Mouse (Mus musculus) stomach, postnatal 0 days (tissue): ENCODE measurements at regions not wholly inside any gene's neighbourhood (a gene's known extent, or its start where the extent isn't known, plus 50 kb on each side); places are given as distances from the start of the nearest gene placed in this dataset.

Experiments used
- ATAC-seq: fragments of 200-750 bp; cut with Nextera tagmentation; 2 replicates; pipeline ENCODE4 v1.8.0; 2017; ENCODE audit not compliant: low FRiP score, low TSS enrichment
- DNase-seq: peaks from one replicate; pipeline ENCODE4 v3.0.0-alpha.2; 2016; ENCODE audit warnings: low spot score
- H3K27ac ChIP-seq: fragments of 300-500 bp; sonication (generic); replicated peaks from 2 replicates; pipeline ENCODE4 v1.5.1; 2014; ENCODE audit warnings: mild to moderate bottlenecking, control low read depth
- H3K27me3 ChIP-seq: fragments of 300-500 bp; sonication (generic); 2 replicates; pipeline ENCODE4 v1.6.1; 2014; ENCODE audit warnings: low read length; ENCODE audit not compliant: control insufficient read depth, insufficient read depth
- H3K36me3 ChIP-seq: fragments of 300-500 bp; sonication (generic); 2 replicates; pipeline ENCODE4 v1.6.1; 2014; ENCODE audit warnings: low read length, mixed read lengths; ENCODE audit not compliant: control insufficient read depth, insufficient read depth
- H3K4me1 ChIP-seq: fragments of 300-500 bp; sonication (generic); replicated peaks from 2 replicates; pipeline ENCODE4 v1.6.1; 2014; ENCODE audit warnings: antibody characterized with exemption; ENCODE audit not compliant: control insufficient read depth, insufficient read depth
- H3K4me2 ChIP-seq: fragments of 300-500 bp; sonication (generic); replicated peaks from 2 replicates; pipeline ENCODE4 v1.6.1; 2014; ENCODE audit warnings: low read depth, mild to moderate bottlenecking, control low read depth, moderate library complexity
- H3K4me3 ChIP-seq: fragments of 300-500 bp; sonication (generic); 2 replicates; pipeline ENCODE4 v1.5.1; 2014; ENCODE audit warnings: low read depth, low read length, control low read depth
- H3K9ac ChIP-seq: fragments of 300-500 bp; sonication (generic); 2 replicates; pipeline ENCODE4 v1.6.1; 2014; ENCODE audit warnings: mild to moderate bottlenecking, low read length, control low read depth, mixed read lengths
- H3K9me3 ChIP-seq: fragments of 300-500 bp; sonication (generic); 2 replicates; pipeline ENCODE4 v1.6.1; 2016; ENCODE audit warnings: low read length; ENCODE audit not compliant: control insufficient read depth
- CTCF ChIP-seq: IDR thresholded peaks from 2 replicates; pipeline ENCODE4 v1.5.1; 2016; ENCODE audit warnings: antibody characterized with exemption, low read depth, mild to moderate bottlenecking, moderate library complexity
- EP300 ChIP-seq: optimal IDR thresholded peaks from 2 replicates; pipeline ENCODE3; 2016; ENCODE audit warnings: antibody characterized with exemption
- WGBS: fragments of 180-500 bp; shearing (Covaris S2); extraction: QIAGEN DNeasy Blood & Tissue Kit; methylation state at CpG from one replicate; pipeline ENCODE4 v1.1.7; 2014; 5-methylcytosine and 5-hydroxymethylcytosine counted together

DNA sequence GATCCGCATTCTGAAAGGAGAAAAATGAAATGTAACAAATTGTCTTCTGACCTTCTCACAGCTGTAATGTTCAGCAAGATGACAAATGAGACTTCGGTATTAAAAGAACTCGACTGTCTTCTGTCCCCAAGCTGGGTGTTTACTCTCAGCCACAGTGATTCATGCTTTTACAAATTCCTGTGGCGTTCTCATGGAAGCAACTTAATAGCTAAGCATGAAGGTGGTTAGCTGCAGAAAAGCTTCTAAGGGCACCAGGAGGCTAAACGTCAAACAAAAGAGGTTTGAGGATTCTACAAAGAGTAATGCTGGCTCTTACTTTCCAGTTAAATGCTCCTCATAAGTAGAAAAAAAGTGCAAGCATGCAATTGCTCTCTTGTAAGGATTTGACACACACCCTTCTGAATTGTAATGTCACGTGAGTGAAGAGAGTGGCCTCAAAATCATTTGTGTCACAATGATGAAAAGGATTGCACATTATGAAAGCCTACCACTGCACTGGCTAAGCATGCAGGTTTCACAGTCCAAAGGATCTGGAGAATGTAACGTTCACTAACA lies 543.8 kb upstream of the Negr1 start:
- Histone ChIP-seq H3K4me2 (no peak overlapping the region), H3K27ac (no peak overlapping the region), H3K27me3 (no peaks in the 10 kb centered on the region), H3K4me3 (no peak overlapping the region), H3K9me3 (no peaks in the 10 kb centered on the region), H3K4me1 (no peaks in the 10 kb centered on the region), H3K9ac (no peak overlapping the region), H3K36me3 (no peaks in the 10 kb centered on the region)
- no peak for ATAC-seq
- no peak for DNase-seq
- TF ChIP-seq CTCF (no peak), EP300 (no peak)
- WGBS, result 23% methylated on average over 7 of the region's 7 CpGs

DNA sequence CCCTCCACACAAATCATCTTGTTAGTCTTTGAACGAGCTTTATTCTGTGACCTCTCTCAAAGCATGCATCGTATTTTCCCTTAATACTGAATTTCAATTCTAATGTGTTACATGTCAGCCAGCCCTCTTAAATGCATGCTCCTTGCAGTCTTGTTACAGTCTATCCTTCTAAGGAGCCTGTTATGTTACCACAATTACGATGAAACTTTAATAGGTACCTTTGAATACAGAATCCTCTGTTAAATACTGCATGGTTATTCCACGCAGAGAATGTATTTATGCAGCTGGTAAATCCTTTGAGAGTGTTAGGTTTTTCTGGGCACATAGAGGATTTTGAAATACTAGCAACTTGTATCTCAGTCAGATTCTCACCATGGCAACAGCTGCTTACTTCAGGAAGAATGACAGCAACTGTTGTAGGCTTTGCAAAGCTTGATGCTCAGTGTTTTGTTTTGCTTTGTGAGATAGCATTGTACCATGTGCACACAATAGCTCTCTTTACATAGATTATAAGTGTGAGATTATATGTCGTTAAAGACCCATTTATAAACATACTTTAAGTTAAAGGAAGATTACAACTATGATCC lies 532.9 kb upstream of the Negr1 start:
- no peak for DNase-seq
- H3K27ac ChIP-seq, result no peak overlapping the region
- no peaks in the 10 kb centered on the region for H3K27me3 ChIP-seq
- no peak overlapping the region for H3K4me3 ChIP-seq
- H3K4me1 ChIP-seq, result no peaks in the 10 kb centered on the region
- no peak overlapping the region for H3K9ac ChIP-seq
- ATAC-seq, result no peak
- no peaks in the 10 kb centered on the region for H3K36me3 ChIP-seq
- H3K4me2 ChIP-seq, result no peak overlapping the region
- WGBS, result 72% methylated on average over 5 of the region's 5 CpGs
- no peaks in the 10 kb centered on the region for H3K9me3 ChIP-seq
- TF ChIP-seq EP300, result no peak
- no peak for TF ChIP-seq CTCF

DNA sequence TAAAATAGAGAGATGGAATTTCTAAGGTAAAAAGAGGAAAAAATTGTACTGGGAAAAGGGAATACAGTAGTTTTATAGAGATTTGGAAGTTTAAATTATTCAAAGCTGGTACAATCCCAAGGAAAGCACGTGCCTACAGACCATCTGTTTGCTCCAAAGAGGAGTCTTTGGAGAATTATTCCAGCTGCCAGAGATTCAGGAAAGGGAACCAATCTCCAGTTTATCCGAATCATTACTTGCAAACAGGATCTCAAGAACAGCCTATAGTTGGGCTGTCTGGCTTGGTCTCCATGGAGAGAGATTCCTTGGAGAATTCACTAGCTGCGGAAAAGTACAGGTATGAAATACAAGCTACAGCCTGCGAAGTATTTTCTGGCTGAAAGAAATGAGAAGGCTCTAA lies 491.3 kb upstream of the Negr1 start:
- no peak overlapping the region for H3K27ac ChIP-seq
- no peaks in the 10 kb centered on the region for H3K27me3 ChIP-seq
- no peak for DNase-seq
- no peak overlapping the region for H3K4me2 ChIP-seq
- no peak overlapping the region for H3K4me3 ChIP-seq
- 74% methylated on average over 4 of the region's 4 CpGs for WGBS
- no peak overlapping the region for H3K9ac ChIP-seq
- TF ChIP-seq EP300 (no peak), CTCF (no peak)
- no peaks in the 10 kb centered on the region for H3K36me3 ChIP-seq
- no peaks in the 10 kb centered on the region for H3K9me3 ChIP-seq
- no peak for ATAC-seq
- no peaks in the 10 kb centered on the region for H3K4me1 ChIP-seq

DNA sequence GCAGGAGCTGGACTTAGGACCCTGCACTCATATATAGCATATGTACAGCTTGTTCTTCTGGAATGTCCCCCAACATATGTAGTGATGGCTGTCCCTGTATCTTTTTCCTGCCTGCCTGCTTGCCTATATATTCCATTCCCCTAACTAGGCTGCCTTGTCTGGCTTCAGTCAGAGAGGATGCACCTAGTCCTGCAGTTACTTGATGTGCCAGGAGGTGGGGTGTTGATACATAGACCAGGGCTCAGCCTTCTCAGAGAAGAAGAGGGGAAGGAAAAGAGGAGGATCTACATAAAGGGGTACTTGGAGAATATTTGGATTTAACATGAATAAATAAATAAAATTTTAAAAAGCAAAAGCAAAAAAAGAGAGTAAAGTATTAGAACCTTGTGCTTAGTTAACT lies 479.3 kb upstream of the Negr1 start:
- H3K4me3 ChIP-seq, result no peak overlapping the region
- no peaks in the 10 kb centered on the region for H3K4me1 ChIP-seq
- no peak for TF ChIP-seq EP300
- TF ChIP-seq CTCF, result peak; percentile 45
- H3K9me3 ChIP-seq, result no peaks in the 10 kb centered on the region
- H3K9ac ChIP-seq, result no peak overlapping the region
- H3K27me3 ChIP-seq, result no peaks in the 10 kb centered on the region
- DNase-seq (no peak), ATAC-seq (no peak)
- no peak overlapping the region for H3K4me2 ChIP-seq
- no peaks in the 10 kb centered on the region for H3K36me3 ChIP-seq
- no peak overlapping the region for H3K27ac ChIP-seq

DNA sequence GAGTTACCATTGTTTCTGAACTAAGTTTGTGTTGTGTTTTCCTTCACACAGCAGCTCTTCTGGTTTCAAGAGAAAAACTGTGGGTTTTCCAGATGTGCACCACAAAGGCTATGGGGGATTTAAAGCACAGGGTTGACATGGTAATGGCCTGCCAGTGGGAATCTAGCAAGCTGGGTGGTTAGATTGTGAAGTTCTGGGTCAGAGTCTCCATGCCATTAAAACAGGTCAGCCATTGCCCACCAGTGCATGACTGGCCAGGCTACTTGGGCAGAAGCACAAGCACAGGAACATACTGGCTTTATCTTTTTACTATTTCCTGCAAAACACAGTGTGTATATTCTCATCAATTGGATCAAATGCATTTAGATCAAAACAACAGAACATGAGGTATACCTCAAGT lies 467.9 kb upstream of the Negr1 start:
- no peaks in the 10 kb centered on the region for H3K4me1 ChIP-seq
- no peaks in the 10 kb centered on the region for H3K36me3 ChIP-seq
- H3K4me3 ChIP-seq, result no peak overlapping the region
- H3K27me3 ChIP-seq, result no peaks in the 10 kb centered on the region
- no peak overlapping the region for H3K27ac ChIP-seq
- no peaks in the 10 kb centered on the region for H3K9me3 ChIP-seq
- H3K4me2 ChIP-seq, result no peak overlapping the region
- ATAC-seq, result no peak
- TF ChIP-seq EP300 (no peak), CTCF (no peak)
- no peak overlapping the region for H3K9ac ChIP-seq
- no peak for DNase-seq

DNA sequence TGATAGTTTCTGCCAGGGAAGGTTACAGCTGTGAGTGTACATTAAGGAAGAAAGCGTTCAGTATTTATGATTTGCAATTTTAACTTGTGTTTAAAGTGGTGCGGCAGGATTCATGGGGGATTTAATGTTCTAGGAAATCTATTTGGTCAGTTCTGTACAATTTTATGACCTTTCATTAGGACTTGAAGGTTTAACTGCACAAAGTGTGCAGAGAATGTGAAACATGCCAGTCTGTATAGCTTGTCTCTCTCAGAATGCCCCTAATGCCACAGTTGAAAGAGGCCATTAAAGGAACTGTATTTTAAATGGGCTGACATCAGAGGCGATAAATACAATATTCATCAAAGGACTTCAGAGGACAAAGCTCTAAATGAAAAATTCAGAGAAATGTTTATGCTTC lies 466.6 kb upstream of the Negr1 start:
- DNase-seq (no peak), ATAC-seq (no peak)
- TF ChIP-seq CTCF (no peak), EP300 (no peak)
- no peak overlapping the region for H3K27ac ChIP-seq
- 69% methylated on average over 3 of the region's 3 CpGs for WGBS
- no peaks in the 10 kb centered on the region for H3K9me3 ChIP-seq
- H3K4me1 ChIP-seq, result no peaks in the 10 kb centered on the region
- no peaks in the 10 kb centered on the region for H3K36me3 ChIP-seq
- H3K4me2 ChIP-seq, result no peak overlapping the region
- H3K27me3 ChIP-seq, result no peaks in the 10 kb centered on the region
- no peak overlapping the region for H3K4me3 ChIP-seq
- no peak overlapping the region for H3K9ac ChIP-seq
